Mouse (Mus musculus) neural tube, embryonic 15.5 days (tissue): Measurements from ENCODE around the gene Glyctk. TPM values are rescaled to one million over a fixed set of nuclear protein-coding genes. Genes with fewer than 3 reads are reported as not detected.
A peak's percentile ranks its signal among the peaks of the same experiment; 100 is the strongest.

ENCODE experiments used
- ATAC-seq: fragments of 200-750 bp; cut with Nextera tagmentation; 2 replicates; pipeline ENCODE4 v1.8.0; 2017; ENCODE audit warnings: mild to moderate bottlenecking, moderate TSS enrichment, moderate library complexity; ENCODE audit not compliant: low FRiP score
- H3K27ac ChIP-seq: fragments of 300-500 bp; sonication (generic); replicated peaks from 2 replicates; pipeline ENCODE4 v1.5.1; 2015; ENCODE audit warnings: mild to moderate bottlenecking, inconsistent platforms
- H3K27me3 ChIP-seq: fragments of 300-500 bp; sonication (generic); replicated peaks from 2 replicates; pipeline ENCODE4 v1.6.1; 2015; ENCODE audit warnings: inconsistent platforms
- H3K36me3 ChIP-seq: fragments of 300-500 bp; sonication (generic); 2 replicates; pipeline ENCODE4 v1.6.1; 2015; ENCODE audit warnings: inconsistent platforms
- H3K4me1 ChIP-seq: fragments of 300-500 bp; sonication (generic); 2 replicates; pipeline ENCODE4 v1.6.1; 2015; ENCODE audit warnings: inconsistent platforms
- H3K4me2 ChIP-seq: fragments of 300-500 bp; sonication (generic); 2 replicates; pipeline ENCODE4 v1.6.1; 2015; ENCODE audit warnings: inconsistent platforms, mild to moderate bottlenecking, moderate library complexity
- H3K4me3 ChIP-seq: fragments of 300-500 bp; sonication (generic); replicated peaks from 2 replicates; pipeline ENCODE4 v1.5.1; 2015; ENCODE audit warnings: mild to moderate bottlenecking, inconsistent platforms
- H3K9ac ChIP-seq: fragments of 300-500 bp; sonication (generic); replicated peaks from 2 replicates; pipeline ENCODE4 v1.6.1; 2015; ENCODE audit warnings: mild to moderate bottlenecking, inconsistent platforms
- H3K9me3 ChIP-seq: fragments of 300-500 bp; sonication (generic); replicated peaks from 2 replicates; pipeline ENCODE4 v1.6.1; 2016; ENCODE audit warnings: inconsistent platforms
- WGBS: fragments of 180-500 bp; shearing (Covaris S2); methylation state at CpG from one replicate; pipeline ENCODE4 v1.1.7; 2015; ENCODE audit warnings: mixed read lengths; 5-methylcytosine and 5-hydroxymethylcytosine counted together
- polyA plus RNA-seq: library from polyadenylated mRNA; unstranded; fragments of >200 nt; fragmentation: Nextera tagmentation; extraction: Ambion mirVana; gene quantifications from 2 replicates; pipeline ENCODE4 v1.2.1, GENCODE M21; 2015

The Glyctk gene
- polyA plus RNA-seq, 1 experiment from 2014 or later: 2.3 TPM

DNA sequence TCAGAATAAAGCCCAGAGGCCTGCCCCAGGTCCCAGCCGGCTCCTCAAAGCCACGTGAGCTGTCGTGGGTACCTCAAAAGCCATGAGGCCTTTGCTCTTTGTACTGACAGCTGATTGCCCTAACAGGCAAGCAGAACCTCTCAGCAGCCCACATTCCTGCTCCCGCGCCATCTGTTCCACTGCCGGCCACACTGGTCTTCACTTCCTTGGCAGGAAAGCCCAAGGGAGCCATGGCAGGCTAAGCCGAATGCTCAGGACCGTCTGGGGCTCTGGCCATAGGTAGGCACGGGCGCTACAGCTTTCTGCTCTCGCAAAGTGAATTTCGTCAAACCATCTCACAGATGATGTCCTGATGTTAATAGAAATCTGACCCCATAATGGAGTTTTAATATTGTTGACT lies 16.0 kb downstream of the Glyctk start:
- Histone ChIP-seq H3K9me3 (no peaks in the 10 kb centered on the region), H3K36me3 (no peaks in the 10 kb centered on the region), H3K4me2 (no peak overlapping the region), H3K27ac (no peak overlapping the region), H3K4me3 (no peak overlapping the region), H3K9ac (no peak overlapping the region), H3K4me1 (peaks cover 23% of the 10 kb centered on the region), H3K27me3 (no peaks in the 10 kb centered on the region)
- ATAC-seq: no peak
- 46% methylated on average over 12 of the region's 12 CpGs for WGBS

DNA sequence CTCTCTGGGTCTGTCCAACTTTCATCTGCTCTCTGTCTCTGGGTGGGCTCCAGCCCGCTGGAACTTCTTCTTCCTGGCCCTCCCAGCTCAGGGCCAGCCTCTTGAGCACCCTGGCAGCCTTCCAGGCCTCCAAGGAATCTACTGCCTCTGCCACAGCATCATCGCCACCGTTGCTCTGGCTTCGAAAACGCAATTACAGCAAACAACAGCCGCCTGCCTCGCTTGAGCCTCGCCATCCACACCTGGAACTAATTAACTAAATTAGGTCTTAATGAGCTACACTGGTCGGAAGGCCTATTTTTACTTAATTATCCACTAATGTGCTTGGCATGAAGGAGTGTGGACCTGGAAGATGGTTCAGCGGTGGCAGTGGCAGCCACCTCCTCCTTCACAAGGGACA lies 18.2 kb downstream of the Glyctk start:
- peak overlapping the region; percentile 42; the same call in 1 of the 2 replicates for H3K27ac ChIP-seq
- H3K9ac ChIP-seq: no peak overlapping the region
- no peak overlapping the region for H3K4me3 ChIP-seq
- no peaks in the 10 kb centered on the region for H3K27me3 ChIP-seq
- no peaks in the 10 kb centered on the region for H3K9me3 ChIP-seq
- H3K4me1 ChIP-seq: peaks cover 17% of the 10 kb centered on the region
- H3K36me3 ChIP-seq: no peaks in the 10 kb centered on the region
- WGBS: 19% methylated on average over 10 of the region's 10 CpGs
- peak; percentile 33 for ATAC-seq
- no peak overlapping the region for H3K4me2 ChIP-seq

DNA sequence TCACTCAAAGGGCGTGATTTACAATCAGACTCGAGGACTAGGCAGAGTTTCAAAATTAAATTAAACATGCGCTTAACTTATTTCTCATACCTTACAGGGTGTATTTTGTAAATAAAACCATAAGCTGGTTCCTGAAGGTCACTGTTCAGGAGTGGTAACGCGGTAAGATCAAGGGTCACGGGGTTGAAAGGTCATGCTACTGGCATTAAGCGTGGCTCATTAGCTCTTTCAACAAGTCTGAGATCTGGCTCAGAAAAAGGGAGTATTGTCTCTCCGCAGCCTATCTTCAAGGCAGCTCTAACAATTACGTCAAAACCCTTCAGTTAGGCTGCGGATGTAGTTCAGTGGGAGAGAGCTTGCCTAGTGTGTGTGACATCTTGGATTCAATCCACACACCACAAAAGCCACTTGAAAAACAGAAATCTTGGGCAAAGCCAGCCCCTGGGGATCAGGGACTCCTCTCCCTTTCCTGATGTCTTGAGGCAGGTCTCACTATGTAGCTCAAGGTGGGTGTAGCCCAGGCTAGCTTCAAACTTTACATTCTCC lies 20.2 kb downstream of the Glyctk start:
- no peaks in the 10 kb centered on the region for H3K36me3 ChIP-seq
- H3K4me3 ChIP-seq: no peak overlapping the region
- no peaks in the 10 kb centered on the region for H3K9me3 ChIP-seq
- no peak overlapping the region for H3K9ac ChIP-seq
- 39% methylated on average over 10 of the region's 10 CpGs for WGBS
- peaks cover 10% of the 10 kb centered on the region for H3K4me1 ChIP-seq
- H3K27ac ChIP-seq: no peak overlapping the region
- no peaks in the 10 kb centered on the region for H3K27me3 ChIP-seq
- ATAC-seq: no peak
- no peak overlapping the region for H3K4me2 ChIP-seq

DNA sequence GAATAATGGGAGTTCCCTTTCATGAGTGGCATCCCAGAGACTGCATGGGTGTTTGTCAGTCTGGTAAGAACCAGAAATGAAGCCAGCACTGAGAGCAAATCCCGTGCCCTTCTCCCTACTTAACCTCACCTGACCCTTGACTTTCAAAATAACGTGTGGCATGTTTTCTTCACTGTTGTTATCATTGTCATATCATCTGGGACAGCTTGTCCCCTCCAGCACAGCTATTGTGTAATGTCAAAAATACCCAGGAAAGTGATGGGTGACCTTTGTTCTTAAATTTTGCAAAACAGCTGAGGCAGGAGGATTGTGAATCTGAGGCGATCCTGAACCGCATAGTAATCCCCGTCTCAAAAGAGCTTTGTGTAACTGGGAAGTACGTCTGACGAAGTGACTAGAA lies 27.7 kb downstream of the Glyctk start:
- no peaks in the 10 kb centered on the region for H3K9me3 ChIP-seq
- WGBS: 91% methylated on average over 7 of the region's 7 CpGs
- H3K27ac ChIP-seq: no peak overlapping the region
- no peaks in the 10 kb centered on the region for H3K27me3 ChIP-seq
- ATAC-seq: no peak
- no peaks in the 10 kb centered on the region for H3K36me3 ChIP-seq
- peaks cover 15% of the 10 kb centered on the region for H3K4me1 ChIP-seq
- no peak overlapping the region for H3K9ac ChIP-seq
- no peak overlapping the region for H3K4me2 ChIP-seq
- H3K4me3 ChIP-seq: no peak overlapping the region

DNA sequence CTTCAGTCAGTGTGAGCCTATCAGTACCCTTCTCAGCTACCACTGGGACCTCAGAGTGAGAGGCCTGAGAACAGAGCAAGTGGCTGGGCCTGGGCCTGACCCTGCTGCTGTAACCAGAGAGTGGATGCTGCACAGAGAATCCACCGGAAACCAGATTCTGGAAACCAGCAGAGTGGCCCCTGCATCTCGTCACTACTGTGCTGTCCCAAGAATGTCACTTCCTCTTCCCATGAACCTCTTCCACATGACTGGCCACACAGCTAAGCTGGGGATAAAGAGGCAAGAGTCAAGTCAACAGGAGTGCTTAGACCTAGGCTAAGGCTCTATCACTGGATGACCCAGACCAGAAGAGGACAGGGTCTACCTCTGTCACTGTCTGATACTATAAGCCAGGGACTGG lies 28.9 kb downstream of the Glyctk start:
- no peak overlapping the region for H3K9ac ChIP-seq
- no peak for ATAC-seq
- no peaks in the 10 kb centered on the region for H3K27me3 ChIP-seq
- no peak overlapping the region for H3K27ac ChIP-seq
- H3K4me1 ChIP-seq: peaks cover 15% of the 10 kb centered on the region
- no peaks in the 10 kb centered on the region for H3K36me3 ChIP-seq
- no peaks in the 10 kb centered on the region for H3K9me3 ChIP-seq
- H3K4me3 ChIP-seq: no peak overlapping the region
- 92% methylated on average over 2 of the region's 2 CpGs for WGBS
- H3K4me2 ChIP-seq: no peak overlapping the region

DNA sequence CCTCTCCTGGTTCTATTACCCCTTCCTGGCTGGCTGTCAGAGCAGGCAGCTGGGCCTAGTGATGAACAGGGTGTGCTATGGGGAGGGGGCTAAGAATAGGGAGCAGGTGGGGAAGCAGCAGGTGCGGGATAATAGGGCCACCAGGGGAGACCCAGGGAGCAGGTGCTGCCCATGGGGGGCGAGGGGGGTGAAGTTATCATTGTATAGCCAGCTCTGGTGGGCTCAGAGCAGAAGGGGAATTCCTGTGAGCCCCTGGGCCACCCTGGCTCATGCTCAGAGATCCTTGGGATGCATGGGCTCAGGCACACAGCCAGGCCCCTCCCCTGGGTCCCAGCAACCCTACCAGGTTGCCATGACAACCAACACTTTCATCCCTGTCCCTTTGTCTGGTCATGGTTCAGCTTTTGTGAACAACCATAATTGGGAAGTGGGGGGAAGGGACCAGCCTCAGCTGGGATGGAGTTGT lies 31.1 kb downstream of the Glyctk start:
- Histone ChIP-seq H3K4me1 (peaks cover 15% of the 10 kb centered on the region), H3K9me3 (no peaks in the 10 kb centered on the region), H3K27me3 (no peaks in the 10 kb centered on the region), H3K36me3 (no peaks in the 10 kb centered on the region), H3K4me3 (no peak overlapping the region), H3K9ac (no peak overlapping the region), H3K27ac (peak overlapping the region; percentile 72), H3K4me2 (no peak overlapping the region)
- WGBS: 26% methylated on average over 2 of the region's 2 CpGs
- peak; percentile 87 for ATAC-seq

DNA sequence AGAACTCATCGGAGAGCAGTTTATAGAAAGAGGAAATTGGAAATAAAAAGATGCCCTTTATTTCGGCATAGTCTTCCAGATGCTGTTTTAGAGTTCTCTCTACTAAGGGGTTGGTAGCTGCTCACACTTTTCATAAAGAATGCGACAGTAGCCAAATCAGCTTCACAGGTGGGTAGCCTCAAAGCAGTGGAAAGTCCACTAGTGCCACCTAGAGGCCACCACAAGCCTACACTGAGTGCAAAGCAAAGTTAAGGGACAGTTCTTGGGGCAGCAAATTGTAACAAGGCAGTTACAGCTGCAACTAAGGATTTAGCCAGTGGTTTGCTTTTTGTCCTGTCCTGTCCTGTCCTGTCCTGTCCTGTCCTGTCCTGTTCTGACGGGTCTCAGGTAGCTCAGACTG lies 34.3 kb downstream of the Glyctk start:
- Histone ChIP-seq H3K9ac (no peak overlapping the region), H3K4me1 (peaks cover 15% of the 10 kb centered on the region), H3K9me3 (no peaks in the 10 kb centered on the region), H3K4me2 (no peak overlapping the region), H3K27ac (no peak overlapping the region), H3K27me3 (no peaks in the 10 kb centered on the region), H3K4me3 (no peak overlapping the region), H3K36me3 (no peaks in the 10 kb centered on the region)
- 50% methylated on average over 4 of the region's 4 CpGs for WGBS
- no peak for ATAC-seq

DNA sequence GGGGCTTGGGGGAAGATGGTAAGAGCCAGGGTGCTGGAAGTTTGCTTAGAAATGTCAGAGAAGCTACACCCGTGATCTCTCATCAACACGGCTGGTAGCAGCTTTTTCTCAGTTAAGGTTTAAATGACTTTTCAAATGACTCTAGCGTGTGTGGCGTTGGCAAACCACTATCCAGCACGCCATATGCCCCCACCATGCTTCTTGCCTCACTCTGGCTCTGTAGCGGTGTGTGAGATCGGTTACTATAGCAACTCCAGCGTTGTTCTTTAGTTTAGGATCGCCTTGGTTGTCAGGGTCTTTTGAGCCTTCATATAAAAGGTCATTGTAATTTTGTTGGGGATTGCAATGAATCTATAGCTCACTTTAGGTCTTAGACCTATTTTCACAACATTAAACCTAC lies 38.9 kb downstream of the Glyctk start:
- Histone ChIP-seq H3K4me3 (no peak overlapping the region), H3K9me3 (no peaks in the 10 kb centered on the region), H3K4me1 (0 out of 2 replicates have a peak, but pooled peaks cover 4% of the 10 kb centered on the region), H3K9ac (no peak overlapping the region), H3K36me3 (no peaks in the 10 kb centered on the region), H3K27ac (no peak overlapping the region), H3K27me3 (no peaks in the 10 kb centered on the region), H3K4me2 (no peak overlapping the region)
- WGBS: 38% methylated on average over 9 of the region's 9 CpGs
- ATAC-seq: no peak

DNA sequence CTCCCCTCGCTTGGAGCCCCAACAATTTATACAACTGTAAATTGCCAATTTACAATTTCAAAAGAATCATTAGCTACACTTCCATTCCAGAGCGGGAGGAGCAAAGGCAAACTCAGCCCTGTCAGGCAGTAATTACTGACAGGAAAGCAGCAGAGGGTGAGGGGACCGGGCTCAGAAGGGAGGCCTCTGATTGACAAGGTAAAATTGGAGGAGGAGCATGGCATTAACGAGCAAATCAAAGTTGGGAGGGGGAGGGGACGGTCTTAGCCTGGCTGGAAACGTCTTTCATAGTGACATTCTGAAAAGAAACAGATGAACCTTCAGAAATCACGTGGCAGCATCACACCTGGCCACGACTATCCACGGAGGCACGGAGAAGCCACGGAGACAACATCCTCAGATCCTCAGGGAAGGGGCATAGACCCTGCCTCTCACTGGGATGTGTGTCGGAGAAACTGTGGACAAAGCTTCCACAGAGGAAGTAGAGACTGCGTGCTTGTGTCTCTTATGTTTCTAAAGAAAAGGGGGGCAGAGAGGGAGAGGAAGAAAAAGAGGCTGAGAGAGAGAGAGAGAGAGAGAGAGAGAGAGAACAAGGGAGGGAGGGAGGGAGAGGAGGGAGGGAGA lies 42.0 kb downstream of the Glyctk start:
- no peak overlapping the region for H3K4me3 ChIP-seq
- ATAC-seq: no peak
- 0 out of 2 replicates have a peak, but pooled peaks cover 4% of the 10 kb centered on the region for H3K4me1 ChIP-seq
- no peaks in the 10 kb centered on the region for H3K9me3 ChIP-seq
- peak overlapping the region; percentile 31 for H3K4me2 ChIP-seq
- no peak overlapping the region for H3K9ac ChIP-seq
- 26% methylated on average over 13 of the region's 13 CpGs for WGBS
- H3K36me3 ChIP-seq: no peaks in the 10 kb centered on the region
- H3K27me3 ChIP-seq: 0 out of 2 replicates have a peak, but pooled peaks cover 9% of the 10 kb centered on the region
- no peak overlapping the region for H3K27ac ChIP-seq

DNA sequence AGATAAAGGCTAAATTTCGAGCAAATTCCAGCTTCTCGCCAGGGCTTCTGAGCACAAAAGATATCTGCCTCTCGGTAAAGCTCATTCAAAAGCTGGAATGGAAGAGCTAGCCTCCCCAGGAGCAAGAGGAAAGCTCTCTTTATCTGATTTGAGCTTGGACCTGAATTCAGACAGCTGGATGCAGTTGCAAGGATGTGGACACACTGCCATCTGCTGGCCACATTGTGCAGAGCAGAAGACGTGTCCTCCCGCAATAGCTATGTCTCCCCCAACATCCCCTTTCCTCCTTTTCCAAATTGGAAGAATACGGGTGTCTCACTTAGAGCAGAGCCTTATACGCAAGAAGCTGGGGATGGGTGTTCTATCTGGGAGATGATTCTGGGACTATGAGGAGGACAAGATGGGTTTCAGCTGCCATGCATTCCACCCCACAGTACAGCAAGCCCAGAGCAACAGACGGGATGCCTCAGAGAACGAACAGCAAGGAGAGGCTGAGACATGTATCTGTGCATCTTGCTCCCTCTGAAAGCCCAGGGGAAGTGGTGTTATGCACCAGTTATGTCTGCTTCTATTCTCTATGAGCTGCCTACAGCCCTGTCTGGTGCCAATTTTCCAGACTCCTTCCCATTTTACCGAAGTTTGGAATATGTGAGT lies 45.0 kb downstream of the Glyctk start:
- H3K4me3 ChIP-seq: no peak overlapping the region
- H3K9ac ChIP-seq: no peak overlapping the region
- ATAC-seq: no peak
- H3K27ac ChIP-seq: peak overlapping the region; percentile 39; the same call in 1 of the 2 replicates
- no peaks in the 10 kb centered on the region for H3K36me3 ChIP-seq
- no peak overlapping the region for H3K4me2 ChIP-seq
- 0 out of 2 replicates have a peak, but pooled peaks cover 4% of the 10 kb centered on the region for H3K4me1 ChIP-seq
- H3K27me3 ChIP-seq: 0 out of 2 replicates have a peak, but pooled peaks cover 9% of the 10 kb centered on the region
- WGBS: 30% methylated on average over 10 of the region's 10 CpGs
- H3K9me3 ChIP-seq: no peaks in the 10 kb centered on the region

DNA sequence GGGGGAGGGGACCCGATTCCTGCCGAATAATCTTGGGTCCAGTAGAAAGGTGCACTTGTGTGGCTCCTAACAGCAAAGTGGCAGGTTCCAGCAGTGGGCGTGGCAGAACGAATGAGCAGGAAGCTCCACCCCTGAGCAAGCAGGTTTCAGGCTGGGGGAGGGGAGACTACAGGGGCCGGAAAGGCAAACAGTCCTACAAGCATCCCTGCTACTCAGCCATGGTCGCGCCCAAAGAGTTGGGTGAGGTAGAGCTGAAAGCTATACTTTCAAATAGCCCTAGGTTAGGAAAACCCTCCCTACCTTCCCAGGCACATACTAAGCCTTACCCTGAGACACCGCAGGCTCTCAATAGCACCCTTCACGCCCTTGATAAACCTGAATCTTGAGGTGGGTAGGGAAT lies 51.7 kb downstream of the Glyctk start:
- no peaks in the 10 kb centered on the region for H3K4me1 ChIP-seq
- H3K27ac ChIP-seq: no peak overlapping the region
- H3K36me3 ChIP-seq: no peaks in the 10 kb centered on the region
- no peak overlapping the region for H3K4me3 ChIP-seq
- no peaks in the 10 kb centered on the region for H3K27me3 ChIP-seq
- H3K9ac ChIP-seq: no peak overlapping the region
- H3K4me2 ChIP-seq: no peak overlapping the region
- ATAC-seq: no peak
- WGBS: 89% methylated on average over 9 of the region's 9 CpGs
- H3K9me3 ChIP-seq: no peaks in the 10 kb centered on the region

DNA sequence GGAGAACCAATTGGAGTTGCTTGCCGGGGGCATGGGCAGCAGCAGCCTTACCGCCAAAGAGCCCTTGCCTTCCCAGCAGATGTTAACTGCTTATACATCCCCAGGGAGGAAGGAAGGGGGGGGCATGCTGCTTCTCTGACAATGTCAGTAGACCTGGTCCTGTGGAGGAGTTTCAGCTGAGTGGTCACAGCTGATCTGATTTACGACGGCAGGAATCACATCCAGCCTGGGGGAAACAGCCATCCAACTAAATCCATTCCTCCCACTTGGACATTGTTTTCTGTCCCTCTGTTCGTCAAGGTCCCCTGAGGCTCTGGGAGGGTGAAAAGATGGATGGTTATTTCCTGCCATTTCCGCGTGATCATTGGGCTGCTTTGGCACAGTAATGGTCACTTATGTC lies 53.5 kb downstream of the Glyctk start:
- Histone ChIP-seq H3K27ac (no peak overlapping the region), H3K9ac (no peak overlapping the region), H3K4me2 (no peak overlapping the region), H3K4me1 (no peaks in the 10 kb centered on the region), H3K4me3 (no peak overlapping the region), H3K9me3 (no peaks in the 10 kb centered on the region), H3K36me3 (no peaks in the 10 kb centered on the region), H3K27me3 (no peaks in the 10 kb centered on the region)
- 48% methylated on average over 7 of the region's 7 CpGs for WGBS
- no peak for ATAC-seq
